Mouse (Mus musculus) forebrain, embryonic 10.5 days (tissue): ENCODE measurements around the gene Stmn3. TPM values are rescaled to one million over a fixed set of nuclear protein-coding genes. Genes with fewer than 3 reads are reported as not detected.
"Not testable (repeated sequence)": the region's sequence is repeated elsewhere in the genome, so short reads cannot be mapped to it uniquely, and the experiment has no call there.

ENCODE experiments used
- DNase-seq: peaks from one replicate; pipeline ENCODE4 v3.0.0-alpha.2; 2017; ENCODE audit warnings: low spot score; ENCODE audit errors: extremely low spot score
- H3K27ac ChIP-seq: fragments of 300-500 bp; sonication (generic); 2 replicates; pipeline ENCODE4 v1.5.1; 2016; ENCODE audit warnings: mild to moderate bottlenecking
- H3K27me3 ChIP-seq: fragments of 300-500 bp; sonication (generic); 2 replicates; pipeline ENCODE4 v1.6.1; 2016; ENCODE audit warnings: mild to moderate bottlenecking; ENCODE audit not compliant: poor library complexity, severe bottlenecking
- H3K36me3 ChIP-seq: fragments of 300-500 bp; sonication (generic); replicated peaks from 2 replicates; pipeline ENCODE4 v1.6.1; 2016; ENCODE audit warnings: mild to moderate bottlenecking, moderate library complexity
- H3K4me1 ChIP-seq: fragments of 300-500 bp; sonication (generic); 2 replicates; pipeline ENCODE4 v1.6.1; 2016
- H3K4me3 ChIP-seq: fragments of 300-500 bp; sonication (generic); 2 replicates; pipeline ENCODE4 v1.5.1; 2016; ENCODE audit warnings: mild to moderate bottlenecking, moderate library complexity
- H3K9me3 ChIP-seq: fragments of 300-500 bp; sonication (generic); 2 replicates; pipeline ENCODE4 v1.6.1; 2016; ENCODE audit warnings: mild to moderate bottlenecking, moderate library complexity
- WGBS: fragments of 180-500 bp; shearing (Covaris S2); methylation state at CpG from one replicate; pipeline ENCODE4 v1.1.7; 2016; 5-methylcytosine and 5-hydroxymethylcytosine counted together
- polyA plus RNA-seq: library from polyadenylated mRNA; unstranded; fragments of >200 nt; fragmentation: Nextera tagmentation; extraction: Ambion mirVana; gene quantifications from 2 replicates; pipeline ENCODE4 v1.2.1, GENCODE M21; 2016

Gene Stmn3
- polyA plus RNA-seq, 1 experiment from 2014 or later, result 76.0 TPM

- Histone ChIP-seq H3K4me3 (peak overlapping the region; percentile 71), H3K4me1 (peaks cover 20% of the 10 kb centered on the region), H3K9me3 (no peaks in the 10 kb centered on the region), H3K27ac (peak overlapping the region; percentile 87), H3K27me3 (peaks cover 62% of the 10 kb centered on the region), H3K36me3 (peaks cover 7% of the 10 kb centered on the region)
- WGBS, result 19% methylated on average over 5 of the region's 5 CpGs
- DNase-seq, result no peak
Observed at GRCm38 (mm10) chr2:181313006-181313343, 1.3 kb downstream of the Stmn3 start.

GRCm38 (mm10) chr2:181312435-181312834 is 1.9 kb downstream of the Stmn3 start:
- no peak for DNase-seq
- peaks cover 67% of the 10 kb centered on the region for H3K27me3 ChIP-seq
- peaks cover 10% of the 10 kb centered on the region for H3K36me3 ChIP-seq
- H3K4me3 ChIP-seq, result peak overlapping the region; percentile 71; the same call in 1 of the 2 replicates
- no peaks in the 10 kb centered on the region for H3K9me3 ChIP-seq
- 73% methylated on average over 3 of the region's 3 CpGs for WGBS
- H3K4me1 ChIP-seq, result peaks cover 21% of the 10 kb centered on the region
- no peak overlapping the region for H3K27ac ChIP-seq

GRCm38 (mm10) chr2:181307144-181307804 is 7.0 kb downstream of the Stmn3 start:
- Histone ChIP-seq H3K4me3 (peak overlapping the region; percentile 7; the same call in 1 of the 2 replicates), H3K27ac (no peak overlapping the region), H3K27me3 (peaks cover 47% of the 10 kb centered on the region), H3K36me3 (peaks cover 25% of the 10 kb centered on the region), H3K4me1 (peaks cover 8% of the 10 kb centered on the region), H3K9me3 (no peaks in the 10 kb centered on the region)
- DNase-seq, result peak; percentile 63
- WGBS, result 10% methylated on average over 30 of the region's 30 CpGs

GRCm38 (mm10) chr2:181304944-181305343 is 9.4 kb downstream of the Stmn3 start:
- Histone ChIP-seq H3K27me3 (peaks cover 42% of the 10 kb centered on the region), H3K9me3 (no peaks in the 10 kb centered on the region), H3K4me3 (no peak overlapping the region), H3K36me3 (peaks cover 47% of the 10 kb centered on the region), H3K4me1 (peaks cover 8% of the 10 kb centered on the region), H3K27ac (no peak overlapping the region)
- WGBS, result 78% methylated on average over 1 of the region's 1 CpGs
- DNase-seq, result no peak

GRCm38 (mm10) chr2:181302041-181302440 is 12.3 kb downstream of the Stmn3 start:
- Histone ChIP-seq H3K9me3 (no peaks in the 10 kb centered on the region), H3K4me3 (no peak overlapping the region), H3K4me1 (peaks cover 3% of the 10 kb centered on the region), H3K27ac (no peak overlapping the region), H3K36me3 (peaks cover 37% of the 10 kb centered on the region), H3K27me3 (peaks cover 21% of the 10 kb centered on the region)
- WGBS, result 28% methylated on average over 3 of the region's 3 CpGs
- no peak for DNase-seq

- H3K36me3 ChIP-seq, result peaks cover 14% of the 10 kb centered on the region
- no peak overlapping the region for H3K4me3 ChIP-seq
- WGBS, result 79% methylated on average over 1 of the region's 1 CpGs
- H3K27me3 ChIP-seq, result no peaks in the 10 kb centered on the region
- H3K4me1 ChIP-seq, result peaks cover 25% of the 10 kb centered on the region
- no peak overlapping the region for H3K27ac ChIP-seq
- no peak for DNase-seq
- H3K9me3 ChIP-seq, result no peaks in the 10 kb centered on the region
Observed at GRCm38 (mm10) chr2:181290937-181291336, 23.4 kb downstream of the Stmn3 start.

GRCm38 (mm10) chr2:181288691-181289090 is 25.6 kb downstream of the Stmn3 start:
- DNase-seq, result no peak
- peaks cover 25% of the 10 kb centered on the region for H3K4me1 ChIP-seq
- H3K27me3 ChIP-seq, result no peaks in the 10 kb centered on the region
- H3K4me3 ChIP-seq, result peak overlapping the region; percentile 75
- 84% methylated on average over 3 of the region's 3 CpGs for WGBS
- peaks cover 28% of the 10 kb centered on the region for H3K36me3 ChIP-seq
- no peaks in the 10 kb centered on the region for H3K9me3 ChIP-seq
- 0 out of 2 replicates have a peak overlapping the region, but pooled peaks have one; percentile 98 for H3K27ac ChIP-seq

- H3K9me3 ChIP-seq, H3K27me3 ChIP-seq: not testable (repeated sequence)
- Histone ChIP-seq H3K4me3 (peak within 1 kb of the TSS; percentile 75), H3K36me3 (peaks cover 34% of the 10 kb centered on the region), H3K27ac (peak within 1 kb of the TSS; percentile 98), H3K4me1 (peaks cover 25% of the 10 kb centered on the region)
- WGBS, result 9% methylated on average over 38 of the region's 38 CpGs
- DNase-seq, result peak; percentile 91
Observed at GRCm38 (mm10) chr2:181287958-181288350, 26.3 kb downstream of the Stmn3 start, which contains the start of gene Gmeb2. Gene Gmeb2 (minus strand): TSS chr2:181288035.

- H3K4me1 ChIP-seq, result peaks cover 25% of the 10 kb centered on the region
- H3K27me3 ChIP-seq, result no peaks in the 10 kb centered on the region
- peaks cover 38% of the 10 kb centered on the region for H3K36me3 ChIP-seq
- peak overlapping the region; percentile 98 for H3K27ac ChIP-seq
- WGBS, result 2% methylated on average over 56 of the region's 71 CpGs
- H3K9me3 ChIP-seq, result no peaks in the 10 kb centered on the region
- peak; percentile 85 for DNase-seq
- peak overlapping the region; percentile 75 for H3K4me3 ChIP-seq
Observed at GRCm38 (mm10) chr2:181287338-181287957, 26.9 kb downstream of the Stmn3 start.

GRCm38 (mm10) chr2:181286629-181287337 is 27.5 kb downstream of the Stmn3 start:
- no peak for DNase-seq
- Histone ChIP-seq H3K36me3 (peaks cover 45% of the 10 kb centered on the region), H3K27me3 (no peaks in the 10 kb centered on the region), H3K4me3 (peak overlapping the region; percentile 75), H3K9me3 (no peaks in the 10 kb centered on the region), H3K27ac (peak overlapping the region; percentile 98), H3K4me1 (peaks cover 25% of the 10 kb centered on the region)
- WGBS, result 62% methylated on average over 6 of the region's 6 CpGs

GRCm38 (mm10) chr2:181279968-181280367 is 34.3 kb downstream of the Stmn3 start:
- H3K4me1 ChIP-seq, result no peaks in the 10 kb centered on the region
- no peaks in the 10 kb centered on the region for H3K27me3 ChIP-seq
- peaks cover 89% of the 10 kb centered on the region for H3K36me3 ChIP-seq
- H3K27ac ChIP-seq, result no peak overlapping the region
- no peaks in the 10 kb centered on the region for H3K9me3 ChIP-seq
- no peak for DNase-seq
- 98% methylated on average over 1 of the region's 1 CpGs for WGBS
- H3K4me3 ChIP-seq, result no peak overlapping the region

- Histone ChIP-seq H3K27ac (no peak overlapping the region), H3K4me3 (no peak overlapping the region), H3K9me3 (no peaks in the 10 kb centered on the region), H3K36me3 (peaks cover 90% of the 10 kb centered on the region), H3K27me3 (no peaks in the 10 kb centered on the region), H3K4me1 (no peaks in the 10 kb centered on the region)
- 88% methylated on average over 3 of the region's 3 CpGs for WGBS
- no peak for DNase-seq
Observed at GRCm38 (mm10) chr2:181277866-181278265, 36.4 kb downstream of the Stmn3 start.

- Histone ChIP-seq H3K9me3 (no peaks in the 10 kb centered on the region), H3K27ac (no peak overlapping the region), H3K4me3 (no peak overlapping the region), H3K36me3 (peaks cover 87% of the 10 kb centered on the region), H3K4me1 (no peaks in the 10 kb centered on the region), H3K27me3 (no peaks in the 10 kb centered on the region)
- DNase-seq, result no peak
- WGBS, result 89% methylated on average over 1 of the region's 1 CpGs
Observed at GRCm38 (mm10) chr2:181276766-181277165, 37.5 kb downstream of the Stmn3 start.
